Mouse (Mus musculus) heart, postnatal 0 days (tissue): Measurements from ENCODE around the gene Tle1. TPM values are rescaled to one million over a fixed set of nuclear protein-coding genes. Genes with fewer than 3 reads are reported as not detected.

ENCODE experiments used
- ATAC-seq: fragments of 200-750 bp; cut with Nextera tagmentation; 2 replicates; pipeline ENCODE4 v1.8.0; 2017; ENCODE audit warnings: low read depth, moderate number of reproducible peaks, moderate library complexity; ENCODE audit not compliant: insufficient read depth
- DNase-seq: peaks from one replicate; pipeline ENCODE4 v3.0.0-alpha.2; 2016; ENCODE audit warnings: low spot score
- H3K27ac ChIP-seq: fragments of 300-500 bp; sonication (generic); 2 replicates; pipeline ENCODE4 v1.5.1; 2014; ENCODE audit warnings: low read depth, mild to moderate bottlenecking
- H3K27me3 ChIP-seq: fragments of 300-500 bp; sonication (generic); 2 replicates; pipeline ENCODE4 v1.6.1; 2014; ENCODE audit warnings: low read length, mixed read lengths; ENCODE audit not compliant: control insufficient read depth, insufficient read depth
- H3K36me3 ChIP-seq: fragments of 300-500 bp; sonication (generic); replicated peaks from 2 replicates; pipeline ENCODE4 v1.6.1; 2014; ENCODE audit warnings: low read length, mixed read lengths; ENCODE audit not compliant: control insufficient read depth, insufficient read depth
- H3K4me1 ChIP-seq: fragments of 300-500 bp; sonication (generic); 2 replicates; pipeline ENCODE4 v1.6.1; 2014; ENCODE audit warnings: antibody characterized with exemption; ENCODE audit not compliant: control insufficient read depth, insufficient read depth
- H3K4me2 ChIP-seq: fragments of 300-500 bp; sonication (generic); 2 replicates; pipeline ENCODE4 v1.6.1; 2014; ENCODE audit warnings: low read depth, mild to moderate bottlenecking, low read length, moderate library complexity
- H3K4me3 ChIP-seq: fragments of 300-500 bp; sonication (generic); 2 replicates; pipeline ENCODE4 v1.5.1; 2014; ENCODE audit warnings: low read depth, low read length
- H3K9ac ChIP-seq: fragments of 300-500 bp; sonication (generic); replicated peaks from 2 replicates; pipeline ENCODE4 v1.6.1; 2014; ENCODE audit warnings: low read depth, low read length, mixed read lengths
- H3K9me3 ChIP-seq: fragments of 300-500 bp; sonication (generic); replicated peaks from 2 replicates; pipeline ENCODE4 v1.6.1; 2016; ENCODE audit warnings: low read length; ENCODE audit not compliant: control insufficient read depth
- CTCF ChIP-seq: IDR thresholded peaks from 2 replicates; pipeline ENCODE4 v1.5.1; 2016; ENCODE audit warnings: antibody characterized with exemption, control low read depth, low read depth
- EP300 ChIP-seq: IDR thresholded peaks from 2 replicates; pipeline ENCODE4 v1.6.1; 2016; ENCODE audit warnings: antibody characterized with exemption, low read depth
- WGBS: fragments of 180-500 bp; shearing (Covaris S2); extraction: QIAGEN DNeasy Blood & Tissue Kit; methylation state at CpG from one replicate; pipeline ENCODE4 v1.1.7; 2014; 5-methylcytosine and 5-hydroxymethylcytosine counted together
- polyA plus RNA-seq: library from polyadenylated mRNA; unstranded; fragments of >200 nt; fragmentation: Nextera tagmentation; extraction: Ambion mirVana; gene quantifications from 2 replicates; pipeline ENCODE4 v1.2.1, GENCODE M21; 2015
- total RNA-seq: library from RNA; depleted of rRNA; stranded (reverse); fragments of >200 nt; gene quantifications from 2 replicates; pipeline ENCODE4 v1.2.3, GENCODE M21; 2014; ENCODE audit warnings: low replicate concordance

The Tle1 gene
- total and polyA plus RNA-seq, 2 experiments from 2014 or later = 3.0 to 54.5 TPM

DNA sequence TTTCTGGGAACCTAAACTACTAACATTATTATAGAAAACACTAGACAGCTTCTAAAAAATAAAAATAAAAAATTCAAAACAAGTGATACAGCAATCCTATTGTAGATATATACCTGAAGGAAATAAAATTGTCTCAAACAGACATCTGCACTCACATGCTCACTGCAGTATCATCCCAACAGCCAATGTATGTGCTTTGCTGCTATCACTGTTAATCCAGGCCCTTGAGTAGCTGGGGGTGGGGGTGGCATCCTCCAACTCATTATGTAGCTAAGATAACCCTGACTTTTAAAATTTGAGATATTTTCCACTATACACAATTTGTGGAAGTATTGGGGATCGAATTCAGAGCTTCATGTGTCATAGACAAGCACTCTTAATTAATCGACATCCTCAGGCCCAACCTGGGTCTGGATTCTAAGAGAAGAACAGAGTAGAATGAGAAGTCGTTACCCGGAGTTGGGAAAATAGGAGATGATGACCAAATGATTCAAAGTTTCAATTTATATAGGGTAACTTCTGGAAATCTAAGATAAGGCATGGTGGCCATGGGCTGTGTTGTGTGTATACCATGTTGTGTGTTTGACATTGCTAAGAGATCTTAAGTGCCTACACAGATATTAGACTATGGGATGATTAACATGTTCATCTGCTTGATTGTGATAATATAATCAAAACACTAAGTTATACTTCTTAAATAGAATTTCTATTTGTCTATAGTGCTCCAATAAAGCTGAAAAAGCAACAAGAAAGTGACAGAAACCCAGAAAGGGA, 38.1 kb downstream of the Tle1 start:
- H3K9me3 ChIP-seq = no peaks in the 10 kb centered on the region
- H3K4me3 ChIP-seq = no peak overlapping the region
- TF ChIP-seq EP300 = no peak
- TF ChIP-seq CTCF = no peak
- 85% methylated on average over 4 of the region's 4 CpGs for WGBS
- no peak overlapping the region for H3K9ac ChIP-seq
- peaks cover 19% of the 10 kb centered on the region; the same call in 1 of the 2 replicates for H3K27me3 ChIP-seq
- no peaks in the 10 kb centered on the region for H3K4me1 ChIP-seq
- H3K27ac ChIP-seq = no peak overlapping the region
- H3K4me2 ChIP-seq = no peak overlapping the region
- DNase-seq = no peak
- ATAC-seq = no peak
- H3K36me3 ChIP-seq = peaks cover 6% of the 10 kb centered on the region; the same call in 1 of the 2 replicates

DNA sequence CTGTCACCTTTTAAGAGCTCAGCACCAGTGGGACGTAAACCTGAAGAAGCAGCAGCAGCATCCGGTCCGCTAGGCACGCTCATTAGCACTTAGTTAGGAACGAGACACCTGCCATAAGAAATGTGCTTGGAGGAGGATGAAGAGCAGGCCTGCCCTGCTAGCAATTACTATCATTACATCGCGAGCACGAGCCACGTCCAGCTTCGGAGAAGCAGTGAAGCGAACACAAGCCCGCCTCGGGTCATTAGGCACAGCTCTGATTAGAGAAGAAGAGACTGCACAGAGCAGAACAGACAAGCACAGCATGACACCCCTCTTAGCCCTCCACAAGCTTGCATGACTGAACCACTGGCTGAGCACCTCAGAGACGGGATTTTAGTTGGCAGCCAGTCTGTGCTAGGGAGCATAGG, 40.6 kb downstream of the Tle1 start:
- 78% methylated on average over 14 of the region's 14 CpGs for WGBS
- Histone ChIP-seq H3K27ac (no peak overlapping the region), H3K4me2 (no peak overlapping the region), H3K9me3 (no peaks in the 10 kb centered on the region), H3K36me3 (peaks cover 5% of the 10 kb centered on the region; the same call in 1 of the 2 replicates), H3K27me3 (peaks cover 16% of the 10 kb centered on the region; the same call in 1 of the 2 replicates), H3K4me1 (no peaks in the 10 kb centered on the region), H3K4me3 (no peak overlapping the region), H3K9ac (no peak overlapping the region)
- TF ChIP-seq CTCF = no peak
- TF ChIP-seq EP300 = no peak
- no peak for DNase-seq
- no peak for ATAC-seq

DNA sequence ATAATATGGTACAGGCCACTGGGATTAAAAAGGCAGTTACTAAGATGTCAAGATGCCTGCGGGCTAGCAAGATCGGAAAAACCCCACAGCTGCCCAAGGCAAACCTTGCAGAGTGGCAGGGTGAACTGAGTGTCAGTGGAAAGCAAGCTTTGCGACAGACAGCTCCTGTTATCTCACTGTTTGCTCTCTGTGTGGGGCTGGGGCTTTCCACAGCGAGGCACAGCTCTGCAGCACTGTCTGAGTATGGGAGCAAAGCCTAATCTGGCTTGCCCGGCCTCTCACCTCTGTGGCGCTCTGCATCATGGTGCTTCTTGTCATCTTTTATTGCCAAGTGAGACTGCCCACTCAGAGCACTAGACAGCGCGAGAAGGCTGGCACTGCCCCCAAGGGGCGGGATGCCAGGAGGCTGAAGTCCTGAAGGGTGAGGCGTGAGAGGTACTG, 42.8 kb downstream of the Tle1 start:
- Histone ChIP-seq H3K4me2 (no peak overlapping the region), H3K9me3 (no peaks in the 10 kb centered on the region), H3K4me3 (no peak overlapping the region), H3K36me3 (peaks cover 5% of the 10 kb centered on the region; the same call in 1 of the 2 replicates), H3K9ac (no peak overlapping the region), H3K4me1 (no peaks in the 10 kb centered on the region), H3K27me3 (peaks cover 16% of the 10 kb centered on the region; the same call in 1 of the 2 replicates), H3K27ac (no peak overlapping the region)
- TF ChIP-seq CTCF (0 out of 2 replicates have a peak, but pooled peaks have one; percentile 8), EP300 (no peak)
- 51% methylated on average over 10 of the region's 10 CpGs for WGBS
- no peak; the same call in 1 of the 2 replicates for ATAC-seq
- DNase-seq = no peak

DNA sequence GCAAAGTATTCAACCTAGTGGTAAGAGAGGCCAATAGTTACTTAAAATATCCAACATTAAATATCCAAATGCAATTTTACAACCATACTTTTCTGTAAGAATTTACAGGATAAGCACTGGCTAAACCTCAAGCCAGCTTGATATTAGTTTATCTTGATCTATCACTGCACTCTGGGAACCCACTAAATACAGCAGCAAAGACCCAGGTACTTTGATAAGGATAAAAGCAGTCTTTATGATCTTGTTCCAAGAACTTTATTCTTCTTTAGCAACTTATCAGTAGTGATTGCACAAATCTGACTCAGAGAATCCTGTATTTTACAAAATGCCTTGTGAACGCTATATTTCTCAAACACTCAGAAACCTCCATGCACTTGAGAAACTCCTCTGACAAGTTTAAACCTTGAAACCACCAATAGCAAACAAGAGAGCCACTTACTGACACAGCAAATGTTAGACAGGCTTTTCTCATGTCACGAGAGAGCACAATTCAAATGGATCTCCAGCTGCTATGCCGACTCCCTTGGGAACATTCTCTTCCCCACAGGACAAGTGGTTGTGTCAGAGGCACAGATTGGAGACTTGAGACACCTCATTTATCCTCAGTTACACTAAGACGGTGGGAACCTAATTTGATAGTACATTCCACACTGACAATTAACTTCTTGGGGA, 50.1 kb downstream of the Tle1 start:
- DNase-seq (no peak), ATAC-seq (no peak)
- Histone ChIP-seq H3K4me3 (no peak overlapping the region), H3K27ac (no peak overlapping the region), H3K4me1 (no peaks in the 10 kb centered on the region), H3K9me3 (no peaks in the 10 kb centered on the region), H3K27me3 (no peaks in the 10 kb centered on the region; the same call in 1 of the 2 replicates), H3K36me3 (no peaks in the 10 kb centered on the region), H3K9ac (no peak overlapping the region), H3K4me2 (no peak overlapping the region)
- 51% methylated on average over 4 of the region's 4 CpGs for WGBS
- TF ChIP-seq EP300 = no peak
- no peak for TF ChIP-seq CTCF

DNA sequence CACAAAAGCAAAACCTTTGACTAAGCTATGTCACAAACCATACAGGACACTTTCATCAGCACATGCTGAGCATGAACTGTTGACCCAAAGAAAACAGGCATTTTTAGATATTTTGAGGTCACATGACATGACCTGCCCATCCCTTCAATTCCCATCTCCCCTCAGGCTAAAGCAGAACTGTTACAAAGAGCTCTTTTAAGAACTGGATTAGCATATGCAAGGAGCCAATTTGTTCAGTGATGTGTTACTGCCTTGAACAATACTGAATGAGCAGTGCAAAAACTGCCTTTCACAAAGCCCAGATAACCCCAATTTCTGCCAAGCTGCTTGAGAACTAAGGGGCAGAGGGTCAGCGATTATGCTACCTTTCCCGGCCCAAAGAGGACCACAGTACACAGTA, 54.7 kb downstream of the Tle1 start:
- Histone ChIP-seq H3K4me2 (no peak overlapping the region), H3K9me3 (no peaks in the 10 kb centered on the region), H3K36me3 (peaks cover 2% of the 10 kb centered on the region; the same call in 1 of the 2 replicates), H3K4me1 (no peaks in the 10 kb centered on the region), H3K27ac (no peak overlapping the region), H3K9ac (no peak overlapping the region), H3K4me3 (no peak overlapping the region), H3K27me3 (no peaks in the 10 kb centered on the region; the same call in 1 of the 2 replicates)
- WGBS = 81% methylated on average over 2 of the region's 2 CpGs
- TF ChIP-seq EP300 (no peak), CTCF (no peak)
- no peak for DNase-seq
- no peak for ATAC-seq
